ENCODE assay signal across 8 mouse cellular contexts in genomic region chr12:85092214-85092613, GRCm38 (mm10). TPM values are rescaled to one million over a fixed set of nuclear protein-coding genes. Genes with fewer than 3 reads are reported as not detected.
DNase-seq lines count a peak whose midpoint lies in the region; ATAC-seq and TF ChIP-seq lines count a peak whose summit lies in the region.

No protein-coding gene starts in this region.

- H3K27me3 ChIP-seq in forebrain, embryonic 10.5 days (ENCODE audit: poor library complexity, severe bottlenecking): no peaks in the 10 kb centered on the region
- H3K27me3 ChIP-seq in forebrain, embryonic 15.5 days: no peaks in the 10 kb centered on the region
- H3K27me3 ChIP-seq in C2C12 (ENCODE audit: control insufficient read depth, insufficient read depth, insufficient read length): no peaks in the 10 kb centered on the region
- H3K27me3 ChIP-seq in small intestine, adult 2 months (ENCODE audit: control insufficient read depth, insufficient read depth, low read length): no peaks in the 10 kb centered on the region

- no peak overlapping the region for H3K27ac ChIP-seq in forebrain, embryonic 10.5 days
- H3K27ac ChIP-seq in forebrain, embryonic 15.5 days (replicated peaks): no peak overlapping the region
- no peak overlapping the region for H3K27ac ChIP-seq in small intestine, adult 2 months (ENCODE audit: insufficient read depth, low read depth, low read length)

- ATAC-seq in forebrain, embryonic 15.5 days (replicated peaks): no peak
- peak; percentile 39; the same call in 1 of the 2 replicates for ATAC-seq in frontal cortex, adult (ENCODE audit: low TSS enrichment)

- 6% methylated on average over 3 of the region's 3 CpGs for WGBS in forebrain, embryonic 10.5 days
- WGBS in forebrain, embryonic 15.5 days: 8% methylated on average over 3 of the region's 3 CpGs
- WGBS in large intestine, adult 2 months: 9% methylated on average over 3 of the region's 3 CpGs
- 5% methylated on average over 3 of the region's 3 CpGs for WGBS in small intestine, adult 2 months

- H3K4me3 ChIP-seq in forebrain, embryonic 10.5 days: no peak overlapping the region
- H3K4me3 ChIP-seq in forebrain, embryonic 15.5 days: no peak overlapping the region
- H3K4me3 ChIP-seq in C2C12 (ENCODE audit: insufficient read depth, poor library complexity, severe bottlenecking): no peak overlapping the region
- no peak overlapping the region for H3K4me3 ChIP-seq in small intestine, adult 2 months (ENCODE audit: low read depth, low read length)

- H3K79me2 ChIP-seq in C2C12 (ENCODE audit: control insufficient read depth, insufficient read depth): no peaks in the 10 kb centered on the region

- no peaks in the 10 kb centered on the region for H3K79me3 ChIP-seq in C2C12 (ENCODE audit: low read depth)

- H3K36me3 ChIP-seq in forebrain, embryonic 10.5 days (replicated peaks): peaks cover 35% of the 10 kb centered on the region
- H3K36me3 ChIP-seq in forebrain, embryonic 15.5 days: peaks cover 22% of the 10 kb centered on the region
- H3K36me3 ChIP-seq in C2C12 (ENCODE audit: control insufficient read depth, insufficient read depth): peaks cover 19% of the 10 kb centered on the region
- H3K36me3 ChIP-seq in small intestine, adult 2 months (ENCODE audit: control insufficient read depth, insufficient read depth, low read length): peaks cover 6% of the 10 kb centered on the region

- H3K9ac ChIP-seq in forebrain, embryonic 15.5 days (replicated peaks): no peak overlapping the region

- no peak overlapping the region for H3ac ChIP-seq in C2C12 (ENCODE audit: control insufficient read depth, insufficient read length, low read depth)

- DNase-seq in forebrain, embryonic 10.5 days (ENCODE audit: extremely low spot score, low spot score): peak; percentile 45
- DNase-seq in brain, embryonic 14.5 days (ENCODE audit: low read depth): peak; percentile 77
- peak; percentile 36 for DNase-seq in large intestine, adult 2 months (ENCODE audit: low read depth, low spot score)
- DNase-seq in lung, postnatal 25 days (ENCODE audit: low spot score): peak; percentile 72

- H3K4me1 ChIP-seq in forebrain, embryonic 10.5 days: peaks cover 7% of the 10 kb centered on the region
- peaks cover 5% of the 10 kb centered on the region; the same call in 1 of the 2 replicates for H3K4me1 ChIP-seq in forebrain, embryonic 15.5 days
- no peaks in the 10 kb centered on the region; the same call in 1 of the 2 replicates for H3K4me1 ChIP-seq in small intestine, adult 2 months (ENCODE audit: control insufficient read depth, insufficient read depth, insufficient read length, low read length)

- TF ChIP-seq CTCF in C2C12 (IDR thresholded peaks at IDR 0.05; ENCODE audit: control insufficient read depth, insufficient read depth, insufficient read length): peak; percentile 42
- peak; percentile 67 for TF ChIP-seq CTCF in brain, embryonic 14.5 days (IDR thresholded peaks at IDR 0.05; ENCODE audit: borderline replicate concordance, extremely low read depth, insufficient read depth, insufficient read length)
- TF ChIP-seq CTCF in small intestine, adult 2 months (IDR thresholded peaks at IDR 0.05; ENCODE audit: extremely low read depth, insufficient read length, insufficient replicate concordance, low read depth, low read length): peak; percentile 76; the same call in 1 of the 2 replicates

- no peak overlapping the region for H3K4me2 ChIP-seq in forebrain, embryonic 15.5 days (replicated peaks)

- no peak for TF ChIP-seq POLR2A in brain, embryonic 14.5 days (IDR thresholded peaks at IDR 0.05; ENCODE audit: borderline replicate concordance, extremely low read depth, insufficient read depth, insufficient read length, poor library complexity, severe bottlenecking)
- TF ChIP-seq POLR2A in small intestine, adult 2 months (IDR thresholded peaks at IDR 0.05; ENCODE audit: low read depth, low read length): no peak

- peaks cover 7% of the 10 kb centered on the region; the same call in 1 of the 2 replicates for H3K9me3 ChIP-seq in forebrain, embryonic 10.5 days
- no peaks in the 10 kb centered on the region for H3K9me3 ChIP-seq in forebrain, embryonic 15.5 days

TF ChIP-seq in C2C12, 6 proteins besides CTCF, POLR2A, EP300 and RAD21:
- TF ChIP-seq CEBPB (IDR thresholded peaks at IDR 0.05; ENCODE audit: low read depth): no peak
- no peak for TF ChIP-seq MYOD1 (IDR thresholded peaks at IDR 0.05; ENCODE audit: control insufficient read depth, insufficient read length, low read depth)
- TF ChIP-seq MAX (IDR thresholded peaks at IDR 0.05): no peak
- TF ChIP-seq MYOG (IDR thresholded peaks at IDR 0.05; ENCODE audit: control insufficient read depth, extremely low read depth, insufficient read length): no peak
- TF ChIP-seq USF1 (IDR thresholded peaks at IDR 0.05; ENCODE audit: low read depth): no peak
- no peak for TF ChIP-seq FOSL1 (IDR thresholded peaks at IDR 0.05; ENCODE audit: insufficient read depth, low read length, poor library complexity, severe bottlenecking)

RNA-seq across cellular contexts. Expression of gene Prox2, which starts 18.3 kb away (rescaled TPM):
- 2.3 and 2.7 TPM in 2 replicates for polyA plus RNA-seq in forebrain, embryonic 10.5 days (2016; fragmentation: Nextera tagmentation; extraction: Ambion mirVana)
- polyA plus RNA-seq in forebrain, embryonic 15.5 days (2015; fragmentation: Nextera tagmentation; extraction: Ambion mirVana): 1.7 and 1.8 TPM in 2 replicates
- polyA plus RNA-seq in C2C12 (2012; fragmentation: generic; extraction: Trizol): 2.0 TPM
- polyA plus RNA-seq in brain, embryonic 14.5 days (2012; rRNA removed): 0.60 and 0.98 TPM in 2 replicates
- 0.46 and 0.81 TPM in 2 replicates for polyA plus RNA-seq in large intestine, adult 2 months (2012; rRNA removed)
- 0.42 and 1.3 TPM in 2 replicates for polyA plus RNA-seq in small intestine, adult 2 months (2012; rRNA removed)

RNA-seq across cellular contexts. Expression of gene Dlst, which starts 18.4 kb away (rescaled TPM):
- polyA plus RNA-seq in forebrain, embryonic 10.5 days (2016; fragmentation: Nextera tagmentation; extraction: Ambion mirVana): 113 and 122 TPM in 2 replicates
- 96.3 and 99.7 TPM in 2 replicates for polyA plus RNA-seq in forebrain, embryonic 15.5 days (2015; fragmentation: Nextera tagmentation; extraction: Ambion mirVana)
- polyA plus RNA-seq in C2C12 (2012; fragmentation: generic; extraction: Trizol): 167 TPM
- 145 and 157 TPM in 2 replicates for polyA plus RNA-seq in brain, embryonic 14.5 days (2012; rRNA removed)
- polyA plus RNA-seq in large intestine, adult 2 months (2012; rRNA removed): 134 and 207 TPM in 2 replicates
- polyA plus RNA-seq in small intestine, adult 2 months (2012; rRNA removed): 74.2 and 125 TPM in 2 replicates

RNA-seq across cellular contexts. Expression of gene Rps6kl1, which starts 58.9 kb away (rescaled TPM):
- 0.89 and 1.0 TPM in 2 replicates for polyA plus RNA-seq in forebrain, embryonic 10.5 days (2016; fragmentation: Nextera tagmentation; extraction: Ambion mirVana)
- polyA plus RNA-seq in forebrain, embryonic 15.5 days (2015; fragmentation: Nextera tagmentation; extraction: Ambion mirVana): 19.8 and 22.2 TPM in 2 replicates
- 0.39 TPM for polyA plus RNA-seq in C2C12 (2012; fragmentation: generic; extraction: Trizol)
- polyA plus RNA-seq in brain, embryonic 14.5 days (2012; rRNA removed): 26.9 and 28.2 TPM in 2 replicates
- 0.97 and 1.2 TPM in 2 replicates for polyA plus RNA-seq in large intestine, adult 2 months (2012; rRNA removed)
- 0.25 and 0.68 TPM in 2 replicates for polyA plus RNA-seq in small intestine, adult 2 months (2012; rRNA removed)
